Mouse (Mus musculus) cortical plate, adult 2 months (tissue): ENCODE data around the gene D630045J12Rik.

Source experiments
- CTCF ChIP-seq: fragments of 200-500 bp; IDR thresholded peaks from 2 replicates; pipeline ENCODE4 v1.5.1; 2011; ENCODE audit warnings: mild to moderate bottlenecking, control low read depth, low read length; ENCODE audit not compliant: insufficient read depth; ENCODE audit errors: extremely low read depth
- POLR2A ChIP-seq: fragments of 200-500 bp; IDR thresholded peaks from 2 replicates; pipeline ENCODE4 v1.6.1; 2011; ENCODE audit warnings: mild to moderate bottlenecking, low read length, control low read depth; ENCODE audit not compliant: insufficient read depth; ENCODE audit errors: extremely low read depth

- TF ChIP-seq POLR2A (no peak), CTCF (no peak)
Observed at GRCm38 (mm10) chr6:38156204-38156603, 97.6 kb downstream of the D630045J12Rik start.
